Mouse (Mus musculus) forebrain, postnatal 0 days (tissue): ENCODE results near the gene H1foo. TPM values are rescaled to one million over a fixed set of nuclear protein-coding genes. Genes with fewer than 3 reads are reported as not detected.

Experiments used
- ATAC-seq: fragments of 200-750 bp; cut with Nextera tagmentation; 2 replicates; pipeline ENCODE4 v1.8.0; 2017; ENCODE audit warnings: mild to moderate bottlenecking, moderate library complexity
- DNase-seq: peaks from one replicate; pipeline ENCODE4 v3.0.0-alpha.2; 2015
- H3K27ac ChIP-seq: fragments of 300-500 bp; sonication (generic); 2 replicates; pipeline ENCODE4 v1.5.1; 2014; ENCODE audit warnings: low read depth, mild to moderate bottlenecking, antibody characterized with exemption, low read length, moderate library complexity, mixed read lengths
- H3K27me3 ChIP-seq: fragments of 300-500 bp; sonication (generic); 2 replicates; pipeline ENCODE4 v1.6.1; 2014; ENCODE audit warnings: mild to moderate bottlenecking, low read length, mixed read lengths; ENCODE audit not compliant: insufficient read depth
- H3K36me3 ChIP-seq: fragments of 300-500 bp; sonication (generic); 2 replicates; pipeline ENCODE4 v1.6.1; 2014; ENCODE audit warnings: mild to moderate bottlenecking, moderate library complexity; ENCODE audit not compliant: insufficient read depth
- H3K4me1 ChIP-seq: fragments of 300-500 bp; sonication (generic); 2 replicates; pipeline ENCODE4 v1.6.1; 2014; ENCODE audit warnings: antibody characterized with exemption; ENCODE audit not compliant: insufficient read depth
- H3K4me2 ChIP-seq: fragments of 300-500 bp; sonication (generic); 2 replicates; pipeline ENCODE4 v1.6.1; 2014; ENCODE audit warnings: low read depth, mild to moderate bottlenecking, moderate library complexity
- H3K4me3 ChIP-seq: fragments of 300-500 bp; sonication (generic); 2 replicates; pipeline ENCODE4 v1.5.1; 2014; ENCODE audit warnings: low read depth, low read length, mixed read lengths
- H3K9ac ChIP-seq: fragments of 300-500 bp; sonication (generic); 2 replicates; pipeline ENCODE4 v1.6.1; 2014; ENCODE audit warnings: mild to moderate bottlenecking
- H3K9me3 ChIP-seq: fragments of 300-500 bp; sonication (generic); 2 replicates; pipeline ENCODE4 v1.6.1; 2016; ENCODE audit warnings: low read length
- CTCF ChIP-seq: sonication (generic); IDR thresholded peaks from 2 replicates; pipeline ENCODE4 v1.5.1; 2016; ENCODE audit warnings: antibody characterized with exemption, control low read depth, low read depth
- WGBS: fragments of 180-500 bp; shearing (Covaris S2); extraction: QIAGEN DNeasy Blood & Tissue Kit; methylation state at CpG from one replicate; pipeline ENCODE4 v1.1.7; 2014; 5-methylcytosine and 5-hydroxymethylcytosine counted together
- polyA plus RNA-seq: library from polyadenylated mRNA; unstranded; fragments of >200 nt; fragmentation: Nextera tagmentation; extraction: Ambion mirVana; gene quantifications from 2 replicates; pipeline ENCODE4 v1.2.1, GENCODE M21; 2015
- total RNA-seq: library from RNA; depleted of rRNA; stranded (reverse); fragments of >200 nt; gene quantifications from 2 replicates; pipeline ENCODE4 v1.2.3, GENCODE M21; 2014

Gene H1foo
- total and polyA plus RNA-seq, 2 experiments from 2014 or later = not detected

GRCm38 (mm10) chr6:115961743-115962142 lies 17.0 kb downstream of the H1foo start:
- no peak for TF ChIP-seq CTCF
- 76% methylated on average over 3 of the region's 3 CpGs for WGBS
- Histone ChIP-seq H3K27ac (no peak overlapping the region), H3K4me3 (no peak overlapping the region), H3K36me3 (peaks cover 7% of the 10 kb centered on the region; the same call in 1 of the 2 replicates), H3K27me3 (no peaks in the 10 kb centered on the region), H3K4me2 (no peak overlapping the region), H3K9ac (no peak overlapping the region), H3K9me3 (no peaks in the 10 kb centered on the region), H3K4me1 (peaks cover 7% of the 10 kb centered on the region; the same call in 1 of the 2 replicates)
- ATAC-seq (no peak), DNase-seq (no peak)

- H3K27me3 ChIP-seq = no peaks in the 10 kb centered on the region
- ATAC-seq = no peak
Measured at GRCm38 (mm10) chr6:115962439-115963085, 17.8 kb downstream of the H1foo start.

GRCm38 (mm10) chr6:115963656-115964055 lies 18.9 kb downstream of the H1foo start:
- no peak overlapping the region for H3K27ac ChIP-seq
- 81% methylated on average over 9 of the region's 9 CpGs for WGBS
- DNase-seq (no peak), ATAC-seq (no peak)
- H3K4me3 ChIP-seq = no peak overlapping the region
- H3K27me3 ChIP-seq = no peaks in the 10 kb centered on the region
- no peaks in the 10 kb centered on the region for H3K9me3 ChIP-seq
- no peaks in the 10 kb centered on the region for H3K4me1 ChIP-seq
- no peak overlapping the region for H3K9ac ChIP-seq
- TF ChIP-seq CTCF = no peak
- H3K4me2 ChIP-seq = no peak overlapping the region
- peaks cover 12% of the 10 kb centered on the region; the same call in 1 of the 2 replicates for H3K36me3 ChIP-seq

More at GRCm38 (mm10) chr6:115962439-115963085, 17.8 kb downstream of the H1foo start:
- H3K27ac ChIP-seq = no peak overlapping the region
- no peak for DNase-seq
- WGBS = 43% methylated on average over 23 of the region's 23 CpGs
- H3K36me3 ChIP-seq = peaks cover 12% of the 10 kb centered on the region; the same call in 1 of the 2 replicates
- TF ChIP-seq CTCF = peak; percentile 51
- H3K4me3 ChIP-seq = no peak overlapping the region
- no peaks in the 10 kb centered on the region for H3K4me1 ChIP-seq
- H3K4me2 ChIP-seq = no peak overlapping the region
- no peak overlapping the region for H3K9ac ChIP-seq
- no peaks in the 10 kb centered on the region for H3K9me3 ChIP-seq

- Histone ChIP-seq H3K36me3 (peaks cover 10% of the 10 kb centered on the region; the same call in 1 of the 2 replicates), H3K27me3 (no peaks in the 10 kb centered on the region), H3K9ac (no peak overlapping the region), H3K27ac (no peak overlapping the region), H3K4me3 (no peak overlapping the region), H3K4me1 (no peaks in the 10 kb centered on the region), H3K9me3 (no peaks in the 10 kb centered on the region), H3K4me2 (no peak overlapping the region)
- no peak for TF ChIP-seq CTCF
- 94% methylated on average over 19 of the region's 19 CpGs for WGBS
- DNase-seq (no peak), ATAC-seq (no peak)
Measured at GRCm38 (mm10) chr6:115966227-115966966, 21.7 kb downstream of the H1foo start.

- no peak overlapping the region for H3K4me3 ChIP-seq
- ATAC-seq (no peak), DNase-seq (no peak)
- 0 out of 2 replicates have a peak, but pooled peaks cover 2% of the 10 kb centered on the region for H3K4me1 ChIP-seq
- no peak overlapping the region for H3K9ac ChIP-seq
- H3K27ac ChIP-seq = no peak overlapping the region
- no peak for TF ChIP-seq CTCF
- H3K4me2 ChIP-seq = no peak overlapping the region
- no peaks in the 10 kb centered on the region for H3K9me3 ChIP-seq
- H3K27me3 ChIP-seq = no peaks in the 10 kb centered on the region
- 91% methylated on average over 15 of the region's 15 CpGs for WGBS
- peaks cover 10% of the 10 kb centered on the region; the same call in 1 of the 2 replicates for H3K36me3 ChIP-seq
Measured at GRCm38 (mm10) chr6:115967291-115967880, 22.6 kb downstream of the H1foo start.

- 67% methylated on average over 5 of the region's 5 CpGs for WGBS
- ATAC-seq (no peak), DNase-seq (no peak)
- Histone ChIP-seq H3K9ac (no peak overlapping the region), H3K36me3 (peaks cover 10% of the 10 kb centered on the region; the same call in 1 of the 2 replicates), H3K9me3 (no peaks in the 10 kb centered on the region), H3K4me3 (no peak overlapping the region), H3K27me3 (no peaks in the 10 kb centered on the region), H3K27ac (no peak overlapping the region), H3K4me2 (no peak overlapping the region), H3K4me1 (0 out of 2 replicates have a peak, but pooled peaks cover 2% of the 10 kb centered on the region)
- TF ChIP-seq CTCF = no peak
Measured at GRCm38 (mm10) chr6:115968086-115968485, 23.3 kb downstream of the H1foo start.
